8 mouse cellular contexts compared by ENCODE assay signal in genomic region chr7:143154458-143154871, GRCm38 (mm10). TPM values are rescaled to one million over a fixed set of nuclear protein-coding genes. Genes with fewer than 3 reads are reported as not detected.
DNase-seq lines count a peak whose midpoint lies in the region; ATAC-seq and TF ChIP-seq lines count a peak whose summit lies in the region.

No protein-coding gene starts in this region.

- DNase-seq in kidney, adult 9 months: no peak
- peak; percentile 14 for DNase-seq in MN1 (ENCODE audit: low spot score)
- DNase-seq in left cerebral cortex, postnatal 36 days (ENCODE audit: low spot score in 2 of 2): no peak

- peak overlapping the region; percentile 62; the same call in 1 of the 2 replicates for H3K27ac ChIP-seq in kidney, embryonic 14.5 days (ENCODE audit: low read depth, low read length)
- H3K27ac ChIP-seq in forebrain, embryonic 16.5 days (ENCODE audit: low read length): no peak overlapping the region
- peak overlapping the region; percentile 57 for H3K27ac ChIP-seq in intestine, postnatal 0 days (ENCODE audit: low read depth, low read length)
- H3K27ac ChIP-seq in neural tube, embryonic 13.5 days (replicated peaks): 0 out of 2 replicates have a peak overlapping the region, but pooled peaks have one; percentile 59

- H3K4me2 ChIP-seq in kidney, embryonic 14.5 days (replicated peaks; ENCODE audit: low read depth, low read length): peak overlapping the region; percentile 29
- peak overlapping the region; percentile 51; the same call in 1 of the 2 replicates for H3K4me2 ChIP-seq in forebrain, embryonic 16.5 days (ENCODE audit: low read length)
- peak overlapping the region; percentile 67 for H3K4me2 ChIP-seq in intestine, postnatal 0 days (replicated peaks; ENCODE audit: low read depth)
- peak overlapping the region; percentile 62 for H3K4me2 ChIP-seq in neural tube, embryonic 13.5 days

- peak; percentile 62 for ATAC-seq in kidney, embryonic 14.5 days (ENCODE audit: low FRiP score, low TSS enrichment)
- ATAC-seq in forebrain, embryonic 16.5 days: peak; percentile 34
- ATAC-seq in intestine, postnatal 0 days: peak; percentile 25; the same call in 1 of the 2 replicates
- peak; percentile 66 for ATAC-seq in neural tube, embryonic 13.5 days (ENCODE audit: low read depth)
- no peak for ATAC-seq in megakaryocyte, adult 5-6 weeks (ENCODE audit: poor library complexity, severe bottlenecking)

- 23% methylated on average over 19 of the region's 19 CpGs for WGBS in kidney, embryonic 14.5 days
- WGBS in forebrain, embryonic 16.5 days: 16% methylated on average over 19 of the region's 19 CpGs
- 30% methylated on average over 19 of the region's 19 CpGs for WGBS in intestine, postnatal 0 days
- WGBS in neural tube, embryonic 13.5 days: 23% methylated on average over 19 of the region's 19 CpGs

- no peaks in the 10 kb centered on the region for H3K9me3 ChIP-seq in kidney, embryonic 14.5 days (ENCODE audit: control insufficient read depth, low read length)
- H3K9me3 ChIP-seq in forebrain, embryonic 16.5 days (ENCODE audit: control insufficient read depth, low read length): no peaks in the 10 kb centered on the region
- H3K9me3 ChIP-seq in intestine, postnatal 0 days (ENCODE audit: control insufficient read depth): no peaks in the 10 kb centered on the region
- no peaks in the 10 kb centered on the region for H3K9me3 ChIP-seq in neural tube, embryonic 13.5 days

- no peaks in the 10 kb centered on the region for H3K27me3 ChIP-seq in kidney, embryonic 14.5 days (ENCODE audit: control insufficient read depth, insufficient read depth, low read length)
- 0 out of 2 replicates have a peak, but pooled peaks cover 4% of the 10 kb centered on the region for H3K27me3 ChIP-seq in forebrain, embryonic 16.5 days (replicated peaks; ENCODE audit: control insufficient read depth, insufficient read depth, low read length)
- no peaks in the 10 kb centered on the region for H3K27me3 ChIP-seq in intestine, postnatal 0 days (replicated peaks; ENCODE audit: control insufficient read depth, insufficient read depth, low read length)
- H3K27me3 ChIP-seq in neural tube, embryonic 13.5 days: no peaks in the 10 kb centered on the region

- no peaks in the 10 kb centered on the region for H3K36me3 ChIP-seq in kidney, embryonic 14.5 days (ENCODE audit: control insufficient read depth, insufficient read depth, low read length)
- H3K36me3 ChIP-seq in forebrain, embryonic 16.5 days (ENCODE audit: control insufficient read depth, insufficient read depth): no peaks in the 10 kb centered on the region
- H3K36me3 ChIP-seq in intestine, postnatal 0 days (ENCODE audit: control insufficient read depth, insufficient read depth): 0 out of 2 replicates have a peak, but pooled peaks cover 5% of the 10 kb centered on the region
- H3K36me3 ChIP-seq in neural tube, embryonic 13.5 days: no peaks in the 10 kb centered on the region

- H3K4me1 ChIP-seq in kidney, embryonic 14.5 days (ENCODE audit: control insufficient read depth, insufficient read depth, low read length): peaks cover 21% of the 10 kb centered on the region
- peaks cover 9% of the 10 kb centered on the region for H3K4me1 ChIP-seq in forebrain, embryonic 16.5 days (replicated peaks; ENCODE audit: control insufficient read depth, insufficient read depth, low read length)
- peaks cover 8% of the 10 kb centered on the region for H3K4me1 ChIP-seq in intestine, postnatal 0 days (replicated peaks; ENCODE audit: control insufficient read depth, insufficient read depth, low read length)
- H3K4me1 ChIP-seq in neural tube, embryonic 13.5 days (replicated peaks): peaks cover 28% of the 10 kb centered on the region

- no peak overlapping the region for H3K4me3 ChIP-seq in kidney, embryonic 14.5 days (ENCODE audit: low read length)
- H3K4me3 ChIP-seq in forebrain, embryonic 16.5 days (replicated peaks; ENCODE audit: low read length): no peak overlapping the region
- H3K4me3 ChIP-seq in intestine, postnatal 0 days (ENCODE audit: low read depth, low read length): no peak overlapping the region
- no peak overlapping the region for H3K4me3 ChIP-seq in neural tube, embryonic 13.5 days

- TF ChIP-seq CTCF in intestine, postnatal 0 days (IDR thresholded peaks at IDR 0.05; ENCODE audit: low read depth): no peak

- intact Hi-C loops in left cerebral cortex, postnatal 36 days (cut with DNase I): loop anchor here (1.0 kb wide), 1 partner anchor 312 kb away; no protein-coding TSS in a partner anchor

- H3K9ac ChIP-seq in kidney, embryonic 14.5 days (ENCODE audit: low read depth, low read length): peak overlapping the region; percentile 42
- H3K9ac ChIP-seq in forebrain, embryonic 16.5 days (replicated peaks; ENCODE audit: low read depth, low read length): no peak overlapping the region
- H3K9ac ChIP-seq in intestine, postnatal 0 days (ENCODE audit: low read depth, low read length): no peak overlapping the region
- H3K9ac ChIP-seq in neural tube, embryonic 13.5 days: peak overlapping the region; percentile 64

RNA-seq across cellular contexts. Expression of gene Kcnq1, which starts 48.3 kb away (rescaled TPM):
- polyA plus RNA-seq in kidney, embryonic 14.5 days (2014; fragmentation: Nextera tagmentation; extraction: Ambion mirVana): 4.0 and 5.4 TPM in 2 replicates
- polyA plus RNA-seq in forebrain, embryonic 16.5 days (2015; fragmentation: Nextera tagmentation; extraction: Ambion mirVana): 1.0 and 1.1 TPM in 2 replicates
- polyA plus RNA-seq in intestine, postnatal 0 days (2015; fragmentation: Nextera tagmentation; extraction: Ambion mirVana): 10.5 and 13.8 TPM in 2 replicates
- polyA plus RNA-seq in neural tube, embryonic 13.5 days (2015; fragmentation: Nextera tagmentation; extraction: Ambion mirVana): 1.3 and 2.0 TPM in 2 replicates
- under 1 TPM; 0.49 to 1.00 TPM for total RNA-seq in left cerebral cortex, postnatal 36 days (2021)
- not detected in 2 replicates for total RNA-seq in megakaryocyte, adult 5-6 weeks (2015)
- not detected in 2 replicates for total RNA-seq in megakaryocyte, adult 5-6 weeks (2017)

Comparison
In these comparisons a context has a peak if more than half of its experiments do, and no peak if none do; other contexts are left out.
1. H3K9ac ChIP-seq: peak in kidney, embryonic 14.5 days (single experiment) and neural tube, embryonic 13.5 days (single experiment); none in forebrain, embryonic 16.5 days (single experiment) and intestine, postnatal 0 days (single experiment).
2. Peak in every context shown above with its lines, with median percentiles within 50 percentile points of each other: H3K4me2 ChIP-seq.